Mouse (Mus musculus) adrenal gland, postnatal 0 days (tissue): ENCODE data around the gene Etfrf1. TPM values are rescaled to one million over a fixed set of nuclear protein-coding genes. Genes with fewer than 3 reads are reported as not detected.

Experiments
- polyA plus RNA-seq: library from polyadenylated mRNA; unstranded; fragments of >200 nt; fragmentation: Nextera tagmentation; extraction: Ambion mirVana; gene quantifications from 2 replicates; pipeline ENCODE4 v1.2.1, GENCODE M21; 2015

Etfrf1 gene
- 131 and 135 TPM in 2 replicates for polyA plus RNA-seq

DNA sequence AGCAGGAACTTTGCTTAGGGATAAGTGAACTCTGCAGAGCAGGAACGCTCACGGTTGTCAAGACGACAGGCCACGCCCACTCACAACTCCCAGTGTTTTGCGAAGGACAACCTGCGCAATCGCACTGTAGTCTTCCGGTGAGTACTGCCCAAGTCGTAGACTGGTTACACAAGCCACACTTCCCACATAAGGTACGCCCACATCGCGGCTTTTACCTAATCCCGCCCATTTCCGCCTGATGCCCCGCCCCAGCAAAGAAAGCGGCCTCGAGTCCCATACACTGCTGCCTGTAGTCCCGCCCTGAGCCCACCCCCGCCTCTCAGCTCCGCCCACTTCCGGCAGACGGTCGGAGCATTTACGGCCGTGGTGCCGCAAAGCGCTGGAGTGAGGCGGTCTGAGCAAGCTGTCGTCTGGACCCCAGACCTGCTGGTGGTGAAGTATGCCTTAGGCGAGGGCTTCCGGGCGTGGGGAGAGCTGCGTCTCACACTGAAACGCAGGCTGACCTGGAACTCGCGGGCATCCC, at the start of gene Etfrf1, which contains the start of gene Casc1:
Gene Etfrf1 (plus strand): TSS at position 319 of the 523 bp plus-strand sequence.
Gene Casc1 (minus strand): TSS at position 190 of the 523 bp plus-strand sequence.

DNA sequence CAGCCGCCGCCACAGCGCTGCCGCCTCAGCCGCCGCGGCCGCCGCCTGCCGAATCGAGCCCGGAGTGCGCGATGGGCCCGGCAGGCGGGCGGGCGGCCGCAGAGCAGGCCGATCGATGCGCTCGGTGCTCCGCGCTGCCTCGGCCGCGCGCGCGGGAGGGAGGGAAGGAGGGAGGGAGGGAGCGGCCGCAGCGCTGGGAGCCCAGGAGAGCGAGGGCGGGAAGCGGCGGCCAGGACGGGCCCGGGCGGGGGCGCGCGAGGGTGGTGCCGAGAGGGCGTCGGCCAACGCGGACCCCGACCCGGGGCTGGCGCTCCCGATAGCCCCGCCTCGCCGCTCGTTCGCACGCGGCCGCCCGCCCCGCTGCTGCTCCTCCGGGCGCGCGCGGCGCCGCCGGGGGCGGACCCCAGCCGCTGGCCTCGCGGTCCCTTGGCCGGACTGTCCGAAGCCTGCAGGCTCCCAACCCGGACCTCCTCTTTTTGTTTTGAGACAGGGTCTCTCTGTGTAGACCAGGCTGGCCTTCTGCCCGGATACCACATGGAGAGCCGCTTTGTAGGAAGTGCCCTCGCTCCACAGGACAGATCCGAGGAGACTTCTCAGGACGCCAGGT, 39.4 kb downstream of the Etfrf1 start, which contains the start of gene Kras:
Gene Kras (minus strand): TSS at position 55 of the 607 bp plus-strand sequence.

Other genes with a start within 250 kb of the Etfrf1 start
- 4.4 and 11.8 TPM in 2 replicates for gene Bcat1, start 134.9 kb upstream of the Etfrf1 start, polyA plus RNA-seq
- 4.0 TPM in 2 replicates for gene Lrmp, start 95.5 kb upstream of the Etfrf1 start, polyA plus RNA-seq
- gene Casc1, start 129 bp upstream of the Etfrf1 start, polyA plus RNA-seq, result 0.17 and 0.57 TPM in 2 replicates
- gene Kras, start 39.1 kb downstream of the Etfrf1 start, polyA plus RNA-seq, result 34.7 and 41.5 TPM in 2 replicates